Mouse (Mus musculus): ENCODE measurements around the gene Esm1. TPM values are rescaled to one million over a fixed set of nuclear protein-coding genes. Genes with fewer than 3 reads are reported as not detected.
"Not testable (repeated sequence)": the region's sequence is repeated elsewhere in the genome, so short reads cannot be mapped to it uniquely, and the experiment has no call there.

Gene Esm1
- polyA plus RNA-seq, 1 experiment from 2014 or later = 2.5 TPM

- H3K27ac ChIP-seq; H3K36me3 ChIP-seq (replicated peaks); H3K4me1 ChIP-seq; H3K4me3 ChIP-seq (replicated peaks); H3K9me3 ChIP-seq; H3K27me3 ChIP-seq; H3K9ac ChIP-seq; H3K4me2 ChIP-seq; ATAC-seq (ENCODE audit: low FRiP score): not testable (repeated sequence)
- 84% methylated on average over 7 of the region's 7 CpGs for WGBS
Observed at GRCm38 (mm10) chr13:113252580-113252979, 43.1 kb downstream of the Esm1 start.

- H3K36me3 ChIP-seq (replicated peaks) = no peaks in the 10 kb centered on the region
- ATAC-seq (ENCODE audit: low FRiP score) = no peak
- H3K4me3 ChIP-seq (replicated peaks) = no peak overlapping the region
- H3K4me2 ChIP-seq = no peak overlapping the region
- no peaks in the 10 kb centered on the region for H3K27me3 ChIP-seq
- no peaks in the 10 kb centered on the region for H3K4me1 ChIP-seq
- H3K27ac ChIP-seq = no peak overlapping the region
- H3K9me3 ChIP-seq = no peaks in the 10 kb centered on the region
- WGBS = 93% methylated on average over 2 of the region's 2 CpGs
- no peak overlapping the region for H3K9ac ChIP-seq
Observed at GRCm38 (mm10) chr13:113256766-113257165, 47.3 kb downstream of the Esm1 start.

- 34% methylated on average over 5 of the region's 5 CpGs for WGBS
- Histone ChIP-seq H3K27me3 (no peaks in the 10 kb centered on the region), H3K4me1 (no peaks in the 10 kb centered on the region), H3K27ac (no peak overlapping the region), H3K9ac (no peak overlapping the region), H3K4me2 (no peak overlapping the region), H3K36me3 (replicated peaks) (no peaks in the 10 kb centered on the region), H3K9me3 (no peaks in the 10 kb centered on the region), H3K4me3 (replicated peaks) (no peak overlapping the region)
- no peak for ATAC-seq (ENCODE audit: low FRiP score)
Observed at GRCm38 (mm10) chr13:113257190-113257589, 47.7 kb downstream of the Esm1 start.

GRCm38 (mm10) chr13:113259237-113259636 is 49.8 kb downstream of the Esm1 start:
- Histone ChIP-seq H3K9me3 (no peaks in the 10 kb centered on the region), H3K4me2 (no peak overlapping the region), H3K4me3 (replicated peaks) (no peak overlapping the region), H3K4me1 (no peaks in the 10 kb centered on the region), H3K27ac (no peak overlapping the region), H3K27me3 (no peaks in the 10 kb centered on the region), H3K36me3 (replicated peaks) (no peaks in the 10 kb centered on the region), H3K9ac (no peak overlapping the region)
- 90% methylated on average over 5 of the region's 5 CpGs for WGBS
- no peak for ATAC-seq (ENCODE audit: low FRiP score)

GRCm38 (mm10) chr13:113262822-113263221 is 53.4 kb downstream of the Esm1 start:
- Histone ChIP-seq H3K27ac (no peak overlapping the region), H3K4me2 (no peak overlapping the region), H3K4me3 (replicated peaks) (no peak overlapping the region), H3K9ac (no peak overlapping the region), H3K9me3 (no peaks in the 10 kb centered on the region), H3K4me1 (no peaks in the 10 kb centered on the region), H3K36me3 (replicated peaks) (no peaks in the 10 kb centered on the region), H3K27me3 (no peaks in the 10 kb centered on the region)
- ATAC-seq (ENCODE audit: low FRiP score) = no peak
- 85% methylated on average over 12 of the region's 12 CpGs for WGBS

GRCm38 (mm10) chr13:113265257-113265656 is 55.8 kb downstream of the Esm1 start:
- H3K36me3 ChIP-seq (replicated peaks) = no peaks in the 10 kb centered on the region
- no peak overlapping the region for H3K27ac ChIP-seq
- H3K27me3 ChIP-seq = no peaks in the 10 kb centered on the region
- H3K4me3 ChIP-seq (replicated peaks) = no peak overlapping the region
- no peaks in the 10 kb centered on the region for H3K9me3 ChIP-seq
- H3K9ac ChIP-seq = no peak overlapping the region
- WGBS = 33% methylated on average over 13 of the region's 13 CpGs
- no peaks in the 10 kb centered on the region for H3K4me1 ChIP-seq
- ATAC-seq (ENCODE audit: low FRiP score) = no peak
- no peak overlapping the region for H3K4me2 ChIP-seq

GRCm38 (mm10) chr13:113266495-113266951 is 57.1 kb downstream of the Esm1 start:
- H3K4me3 ChIP-seq (replicated peaks) = no peak overlapping the region
- no peaks in the 10 kb centered on the region for H3K27me3 ChIP-seq
- H3K27ac ChIP-seq = no peak overlapping the region
- H3K9ac ChIP-seq = no peak overlapping the region
- H3K4me1 ChIP-seq = no peaks in the 10 kb centered on the region
- no peak overlapping the region for H3K4me2 ChIP-seq
- H3K9me3 ChIP-seq = no peaks in the 10 kb centered on the region
- 33% methylated on average over 9 of the region's 9 CpGs for WGBS
- peak; percentile 30; the same call in 1 of the 2 replicates for ATAC-seq (ENCODE audit: low FRiP score)
- no peaks in the 10 kb centered on the region for H3K36me3 ChIP-seq (replicated peaks)

GRCm38 (mm10) chr13:113267204-113267603 is 57.7 kb downstream of the Esm1 start:
- H3K27ac ChIP-seq = no peak overlapping the region
- WGBS = 95% methylated on average over 3 of the region's 3 CpGs
- no peak for ATAC-seq (ENCODE audit: low FRiP score)
- no peak overlapping the region for H3K9ac ChIP-seq
- no peaks in the 10 kb centered on the region for H3K9me3 ChIP-seq
- H3K27me3 ChIP-seq = no peaks in the 10 kb centered on the region
- no peaks in the 10 kb centered on the region for H3K36me3 ChIP-seq (replicated peaks)
- H3K4me2 ChIP-seq = no peak overlapping the region
- H3K4me3 ChIP-seq (replicated peaks) = no peak overlapping the region
- H3K4me1 ChIP-seq = no peaks in the 10 kb centered on the region

Other genes starting within 250 kb of the Esm1 start
- 4.4 and 7.2 TPM in 2 replicates for gene Ccno, start 221.9 kb upstream of the Esm1 start, polyA plus RNA-seq (2016; fragmentation: Nextera tagmentation; extraction: Ambion mirVana)
- 2.2 and 3.6 TPM in 2 replicates for gene Mcidas, start 215.8 kb upstream of the Esm1 start, polyA plus RNA-seq (2016; fragmentation: Nextera tagmentation; extraction: Ambion mirVana)
- gene Cdc20b, start 174.5 kb upstream of the Esm1 start, polyA plus RNA-seq (2016; fragmentation: Nextera tagmentation; extraction: Ambion mirVana) = 0.97 and 1.3 TPM in 2 replicates
- gene Gpx8, start 163.2 kb upstream of the Esm1 start, polyA plus RNA-seq (2016; fragmentation: Nextera tagmentation; extraction: Ambion mirVana) = 77.0 and 81.2 TPM in 2 replicates
- gene Gzma, start 108.7 kb upstream of the Esm1 start, polyA plus RNA-seq (2016; fragmentation: Nextera tagmentation; extraction: Ambion mirVana) = not detected in 2 replicates
- not detected in 2 replicates for gene Gzmk, start 16.2 kb downstream of the Esm1 start, polyA plus RNA-seq (2016; fragmentation: Nextera tagmentation; extraction: Ambion mirVana)
- 2.0 and 2.2 TPM in 2 replicates for gene BC067074, start 83.5 kb downstream of the Esm1 start, polyA plus RNA-seq (2016; fragmentation: Nextera tagmentation; extraction: Ambion mirVana)